Mouse (Mus musculus): ENCODE results near the gene Cd40.

Gene Cd40

GRCm38 (mm10) chr2:165100749-165101148, 45.3 kb downstream of the Cd40 start:
- in situ Hi-C loops (cut with MboI, MseI), result no loop called here

- in situ Hi-C loops (cut with MboI, MseI), result no loop called here
These were observed 47.5 kb downstream of the Cd40 start for GRCm38 (mm10) chr2:165102920-165103319.

GRCm38 (mm10) chr2:165105513-165106079, 50.2 kb downstream of the Cd40 start:
- in situ Hi-C loops (cut with MboI, MseI), result no loop called here

- in situ Hi-C loops (cut with MboI, MseI), result no loop called here
These were observed 51.2 kb downstream of the Cd40 start for GRCm38 (mm10) chr2:165106585-165106984.

GRCm38 (mm10) chr2:165112149-165112548, 56.7 kb downstream of the Cd40 start:
- in situ Hi-C loops (cut with MboI, MseI), result no loop called here

- in situ Hi-C loops (cut with MboI, MseI), result no loop called here
These were observed 58.3 kb downstream of the Cd40 start for GRCm38 (mm10) chr2:165113733-165114132.

- in situ Hi-C loops (cut with MboI, MseI), result no loop called here
These were observed 65.3 kb downstream of the Cd40 start for GRCm38 (mm10) chr2:165120765-165121164.

- in situ Hi-C loops (cut with MboI, MseI), result no loop called here
These were observed 65.9 kb downstream of the Cd40 start for GRCm38 (mm10) chr2:165121206-165121840.
